Mouse (Mus musculus): ENCODE measurements around the gene Olfr672.
"Not testable (repeated sequence)": the region's sequence is repeated elsewhere in the genome, so short reads cannot be mapped to it uniquely, and the experiment has no call there.

Olfr672 gene

GRCm38 (mm10) chr7:105001929-105002328 is at the start of gene Olfr672:
Olfr672 (minus strand) TSS chr7:105002029.
- no peak for DNase-seq (ENCODE audit: low read depth, low spot score)

GRCm38 (mm10) chr7:105033836-105034235 is 32.0 kb upstream of the Olfr672 start:
- DNase-seq (ENCODE audit: low read depth, low spot score) = not testable (repeated sequence)

GRCm38 (mm10) chr7:105032398-105032797 is 30.6 kb upstream of the Olfr672 start, which contains the start of gene Olfr676:
Olfr676 (plus strand) TSS chr7:105032698.
- DNase-seq (ENCODE audit: low read depth, low spot score) = no peak

- no peak for DNase-seq (ENCODE audit: low read depth, low spot score)
Measured at GRCm38 (mm10) chr7:105028360-105028759, 26.5 kb upstream of the Olfr672 start, which contains the start of gene Olfr675. Olfr675 (minus strand) TSS chr7:105028460.

GRCm38 (mm10) chr7:105022530-105022929 is 20.7 kb upstream of the Olfr672 start:
- DNase-seq (ENCODE audit: low read depth, low spot score) = no peak

GRCm38 (mm10) chr7:104979026-104979425 is 22.8 kb downstream of the Olfr672 start, which contains the start of gene Olfr671:
Olfr671 (minus strand) TSS chr7:104979126.
- DNase-seq (ENCODE audit: low read depth, low spot score) = no peak

GRCm38 (mm10) chr7:104972507-104972906 is 29.3 kb downstream of the Olfr672 start:
- DNase-seq (ENCODE audit: low read depth, low spot score) = not testable (repeated sequence)

GRCm38 (mm10) chr7:104962520-104962919 is 39.3 kb downstream of the Olfr672 start, which contains the start of gene Olfr670:
Olfr670 (minus strand) TSS chr7:104962620.
- DNase-seq (ENCODE audit: low read depth, low spot score) = no peak

- not testable (repeated sequence) for DNase-seq (ENCODE audit: low read depth, low spot score)
Measured at GRCm38 (mm10) chr7:104950234-104950633, 51.6 kb downstream of the Olfr672 start.
